Comparison of ENCODE assay signal across 30 mouse cellular contexts in the genomic region with DNA sequence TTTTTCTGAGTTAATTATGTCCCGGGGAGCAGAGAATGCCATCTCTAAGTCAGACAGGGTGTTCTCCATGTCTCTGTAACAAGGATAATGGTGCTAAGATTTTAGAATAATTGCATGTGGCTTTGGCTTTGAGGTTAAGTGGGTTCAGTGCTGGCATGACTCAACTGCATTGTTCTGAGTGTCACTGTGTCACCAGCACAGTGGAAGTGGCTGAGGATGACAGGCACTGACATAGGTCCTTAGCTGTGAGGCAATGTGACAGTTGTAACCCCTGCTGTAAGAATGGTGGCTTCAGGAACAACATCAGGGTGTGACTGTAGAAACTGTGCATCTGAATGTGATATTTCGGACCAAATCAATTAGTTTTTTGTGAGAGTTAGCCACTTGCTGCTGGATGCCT. TPM values are rescaled to one million over a fixed set of nuclear protein-coding genes. Genes with fewer than 3 reads are reported as not detected.
DNase-seq lines count a peak whose midpoint lies in the region; ATAC-seq lines count a peak whose summit lies in the region.
"Had no signal": no experiment of that assay in that cellular context is flagged by ENCODE, and none has a peak within 500 bp of the region (broad histone marks: within the 10 kb centered on the region; RNA-seq: fewer than 3 reads in every experiment).

No protein-coding gene starts in this region.

- ATAC-seq in forebrain, embryonic 15.5 days (replicated peaks): peak; percentile 61
- no peak for ATAC-seq in forebrain, embryonic 11.5 days (replicated peaks; ENCODE audit: low FRiP score)
- ATAC-seq in midbrain, embryonic 16.5 days: 0 out of 2 replicates have a peak, but pooled peaks have one; percentile 36
- ATAC-seq in midbrain, embryonic 14.5 days (ENCODE audit: low FRiP score, low TSS enrichment): no peak
- ATAC-seq in granulocyte monocyte progenitor cell, adult 5-6 weeks (replicated peaks; ENCODE audit: poor library complexity, severe bottlenecking): peak; percentile 88
- ATAC-seq: hindbrain, embryonic 16.5 days; intestine, postnatal 0 days had no signal

- no peaks in the 10 kb centered on the region for H3K9me3 ChIP-seq in forebrain, embryonic 15.5 days
- no peaks in the 10 kb centered on the region for H3K9me3 ChIP-seq in forebrain, embryonic 11.5 days (ENCODE audit: control insufficient read depth, low read length)
- H3K9me3 ChIP-seq in midbrain, embryonic 16.5 days (replicated peaks; ENCODE audit: control insufficient read depth, low read length, poor library complexity, severe bottlenecking): no peaks in the 10 kb centered on the region
- H3K9me3 ChIP-seq in midbrain, embryonic 14.5 days (ENCODE audit: control insufficient read depth, low read length): no peaks in the 10 kb centered on the region
- H3K9me3 ChIP-seq: G1E; heart, embryonic 12.5 days; hindbrain, embryonic 10.5 days; kidney, embryonic 15.5 days; limb, embryonic 13.5 days; liver, embryonic 13.5 days; lung, embryonic 15.5 days; midbrain, embryonic 10.5 days; neural tube, embryonic 12.5 days; stomach, embryonic 15.5 days had no signal

- peaks cover 21% of the 10 kb centered on the region for H3K4me1 ChIP-seq in forebrain, embryonic 15.5 days
- no peaks in the 10 kb centered on the region; the same call in none of the 2 replicates for H3K4me1 ChIP-seq in forebrain, embryonic 11.5 days (replicated peaks; ENCODE audit: control insufficient read depth, insufficient read depth, low read length)
- no peaks in the 10 kb centered on the region for H3K4me1 ChIP-seq in midbrain, embryonic 16.5 days (ENCODE audit: control insufficient read depth, insufficient read depth, low read length)
- peaks cover 5% of the 10 kb centered on the region for H3K4me1 ChIP-seq in midbrain, embryonic 14.5 days (ENCODE audit: control insufficient read depth, insufficient read depth, low read length)
- H3K4me1 ChIP-seq: liver, embryonic 13.5 days had no signal

- H3K36me3 ChIP-seq in forebrain, embryonic 15.5 days: no peaks in the 10 kb centered on the region
- H3K36me3 ChIP-seq in forebrain, embryonic 11.5 days (ENCODE audit: control insufficient read depth, insufficient read depth, low read length): no peaks in the 10 kb centered on the region
- no peaks in the 10 kb centered on the region for H3K36me3 ChIP-seq in midbrain, embryonic 16.5 days (ENCODE audit: control insufficient read depth, insufficient read depth, low read length)
- no peaks in the 10 kb centered on the region for H3K36me3 ChIP-seq in midbrain, embryonic 14.5 days (ENCODE audit: control insufficient read depth, insufficient read depth, low read length)
- H3K36me3 ChIP-seq: G1E; heart, embryonic 12.5 days; hindbrain, embryonic 10.5 days; kidney, embryonic 15.5 days; limb, embryonic 13.5 days; lung, embryonic 15.5 days; midbrain, embryonic 10.5 days; neural tube, embryonic 12.5 days; stomach, embryonic 15.5 days had no signal

- no peak for DNase-seq in forebrain, embryonic 11.5 days (ENCODE audit: low spot score)
- DNase-seq in midbrain, embryonic 14.5 days: no peak
- no peak for DNase-seq in kidney, adult 8-10 months
- DNase-seq in ovary, adult 18-20 months (ENCODE audit: low spot score): no peak
- DNase-seq: adrenal gland, adult 8-10 months; cerebellum, adult 8-10 months; gastrocnemius, postnatal 14 days; heart, adult 18-20 months; heart, postnatal 10 days; kidney, postnatal 36 days; liver, embryonic 13.5 days; lung, postnatal 4 days; right cerebral cortex, adult 18-20 months; right cerebral cortex, postnatal 4 days; thymus, postnatal 25 days had no signal

- H3K9ac ChIP-seq in forebrain, embryonic 15.5 days (replicated peaks): no peak overlapping the region
- no peak overlapping the region for H3K9ac ChIP-seq in forebrain, embryonic 11.5 days (ENCODE audit: low read length)
- H3K9ac ChIP-seq in midbrain, embryonic 16.5 days (ENCODE audit: low read depth, low read length): no peak overlapping the region
- H3K9ac ChIP-seq in midbrain, embryonic 14.5 days (replicated peaks; ENCODE audit: low read length): no peak overlapping the region
- H3K9ac ChIP-seq: heart, embryonic 12.5 days; kidney, embryonic 15.5 days; limb, embryonic 13.5 days; liver, embryonic 13.5 days; lung, embryonic 15.5 days; neural tube, embryonic 12.5 days; stomach, embryonic 15.5 days had no signal

- H3K4me3 ChIP-seq in forebrain, embryonic 15.5 days: no peak overlapping the region
- H3K4me3 ChIP-seq in forebrain, embryonic 11.5 days (ENCODE audit: low read depth, low read length): no peak overlapping the region
- no peak overlapping the region for H3K4me3 ChIP-seq in midbrain, embryonic 16.5 days (ENCODE audit: low read depth, low read length)
- H3K4me3 ChIP-seq in midbrain, embryonic 14.5 days (replicated peaks; ENCODE audit: low read depth, low read length): no peak overlapping the region
- H3K4me3 ChIP-seq: heart, embryonic 12.5 days; hindbrain, embryonic 10.5 days; kidney, embryonic 15.5 days; limb, embryonic 13.5 days; liver, embryonic 13.5 days; lung, embryonic 15.5 days; midbrain, embryonic 10.5 days; neural tube, embryonic 12.5 days; stomach, embryonic 15.5 days had no signal

- no peak overlapping the region for H3K27ac ChIP-seq in forebrain, embryonic 15.5 days (replicated peaks)
- no peak overlapping the region for H3K27ac ChIP-seq in forebrain, embryonic 11.5 days (ENCODE audit: low read depth, low read length)
- H3K27ac ChIP-seq in midbrain, embryonic 16.5 days (ENCODE audit: low read length): no peak overlapping the region
- H3K27ac ChIP-seq in midbrain, embryonic 14.5 days (replicated peaks; ENCODE audit: low read depth, low read length): no peak overlapping the region
- H3K27ac ChIP-seq: hindbrain, embryonic 10.5 days; kidney, embryonic 15.5 days; limb, embryonic 13.5 days; liver, embryonic 13.5 days; lung, embryonic 15.5 days; midbrain, embryonic 10.5 days; neural tube, embryonic 12.5 days; stomach, embryonic 15.5 days had no signal

- H3K4me2 ChIP-seq in forebrain, embryonic 15.5 days (replicated peaks): no peak overlapping the region
- H3K4me2 ChIP-seq in forebrain, embryonic 11.5 days (ENCODE audit: low read depth, low read length, severe bottlenecking): no peak overlapping the region
- H3K4me2 ChIP-seq in midbrain, embryonic 16.5 days (ENCODE audit: low read length): no peak overlapping the region
- no peak overlapping the region for H3K4me2 ChIP-seq in midbrain, embryonic 14.5 days (ENCODE audit: low read length)
- H3K4me2 ChIP-seq: heart, embryonic 12.5 days; kidney, embryonic 15.5 days; limb, embryonic 13.5 days; liver, embryonic 13.5 days; lung, embryonic 15.5 days; neural tube, embryonic 12.5 days; stomach, embryonic 15.5 days had no signal

- WGBS in forebrain, embryonic 15.5 days: 50% methylated on average over 2 of the region's 2 CpGs
- WGBS in forebrain, embryonic 11.5 days: 63% methylated on average over 2 of the region's 2 CpGs
- WGBS in midbrain, embryonic 16.5 days: 79% methylated on average over 2 of the region's 2 CpGs
- WGBS in midbrain, embryonic 14.5 days: 82% methylated on average over 2 of the region's 2 CpGs

- H3K27me3 ChIP-seq in forebrain, embryonic 15.5 days: no peaks in the 10 kb centered on the region
- no peaks in the 10 kb centered on the region for H3K27me3 ChIP-seq in forebrain, embryonic 11.5 days (ENCODE audit: control insufficient read depth, insufficient read depth, low read length)
- H3K27me3 ChIP-seq in midbrain, embryonic 16.5 days (ENCODE audit: control insufficient read depth, insufficient read depth, low read depth, low read length): no peaks in the 10 kb centered on the region
- H3K27me3 ChIP-seq in midbrain, embryonic 14.5 days (ENCODE audit: control insufficient read depth, insufficient read depth, low read length): no peaks in the 10 kb centered on the region
- H3K27me3 ChIP-seq: CH12.LX; heart, embryonic 12.5 days; kidney, embryonic 15.5 days; limb, embryonic 13.5 days; liver, embryonic 13.5 days; lung, embryonic 15.5 days; stomach, embryonic 15.5 days had no signal

RNA-seq across cellular contexts. Expression of a gene that starts 22.8 kb away (rescaled TPM):
- 1.6 TPM in 2 replicates for polyA plus RNA-seq in forebrain, embryonic 15.5 days (2015; fragmentation: Nextera tagmentation; extraction: Ambion mirVana)
- 3.3 and 3.9 TPM in 2 replicates for polyA plus RNA-seq in forebrain, embryonic 11.5 days (2014; fragmentation: Nextera tagmentation; extraction: Ambion mirVana)
- polyA plus RNA-seq in midbrain, embryonic 16.5 days (2015; fragmentation: Nextera tagmentation; extraction: Ambion mirVana): 0.54 and 0.81 TPM in 2 replicates
- 1.3 and 2.1 TPM in 2 replicates for polyA plus RNA-seq in midbrain, embryonic 14.5 days (2014; fragmentation: Nextera tagmentation; extraction: Ambion mirVana)
- total RNA-seq in granulocyte monocyte progenitor cell, adult 5-6 weeks (2014; fragmentation: Nextera tagmentation): 29.3 and 46.2 TPM in 2 replicates
- 11.2 and 13.8 TPM in 2 replicates for total RNA-seq in granulocyte monocyte progenitor cell, adult 5-6 weeks (2017)
- polyA plus RNA-seq: G1E had no signal

Comparison
In these comparisons a context has a peak if more than half of its experiments do, and no peak if none do; other contexts are left out.
1. ATAC-seq: peak in forebrain, embryonic 15.5 days (single experiment), midbrain, embryonic 16.5 days (single experiment) and granulocyte monocyte progenitor cell, adult 5-6 weeks (single experiment); none in forebrain, embryonic 11.5 days (single experiment) and midbrain, embryonic 14.5 days (single experiment).